Mouse (Mus musculus): ENCODE data around the gene Jhy.

Gene Jhy

GRCm38 (mm10) chr9:40858461-40859160, 105.3 kb downstream of the Jhy start:
- no peak for DNase-seq (ENCODE audit: low read depth)

- no peak for DNase-seq (ENCODE audit: low read depth)
Observed at GRCm38 (mm10) chr9:40851515-40851914, 112.4 kb downstream of the Jhy start.
